ENCODE assay signal across 10 mouse cellular contexts in genomic region chr4:111308572-111309288, GRCm38 (mm10).
DNase-seq lines count a peak whose midpoint lies in the region; ATAC-seq and TF ChIP-seq lines count a peak whose summit lies in the region.
"Had no signal": no experiment of that assay in that cellular context is flagged by ENCODE, and none has a peak within 500 bp of the region (broad histone marks: within the 10 kb centered on the region; RNA-seq: fewer than 3 reads in every experiment).

No protein-coding gene starts in this region.

- TF ChIP-seq EP300 in stomach, postnatal 0 days (optimal IDR thresholded peaks at IDR 0.05): no peak

- H3K4me2 ChIP-seq in intestine, postnatal 0 days (replicated peaks; ENCODE audit: low read depth): no peak overlapping the region
- no peak overlapping the region for H3K4me2 ChIP-seq in intestine, embryonic 16.5 days (ENCODE audit: low read depth, low read length)
- no peak overlapping the region for H3K4me2 ChIP-seq in midbrain, embryonic 14.5 days (ENCODE audit: low read length)
- no peak overlapping the region for H3K4me2 ChIP-seq in midbrain, embryonic 11.5 days
- no peak overlapping the region for H3K4me2 ChIP-seq in stomach, postnatal 0 days (replicated peaks; ENCODE audit: low read depth)
- H3K4me2 ChIP-seq: hindbrain, embryonic 12.5 days had no signal

- peak; percentile 60 for TF ChIP-seq CTCF in intestine, postnatal 0 days (IDR thresholded peaks at IDR 0.05; ENCODE audit: low read depth)
- TF ChIP-seq CTCF in stomach, postnatal 0 days (IDR thresholded peaks at IDR 0.05; ENCODE audit: low read depth): peak; percentile 61
- TF ChIP-seq CTCF in cerebellum, adult 2 months (IDR thresholded peaks at IDR 0.05; ENCODE audit: borderline replicate concordance, insufficient read depth, low read depth, low read length): no peak

- no peak for TF ChIP-seq POLR2A in cerebellum, adult 2 months (IDR thresholded peaks at IDR 0.05; ENCODE audit: borderline replicate concordance, insufficient read depth, low read length)

- H3K9me3 ChIP-seq in intestine, postnatal 0 days (ENCODE audit: control insufficient read depth): no peaks in the 10 kb centered on the region
- no peaks in the 10 kb centered on the region for H3K9me3 ChIP-seq in intestine, embryonic 16.5 days (ENCODE audit: control insufficient read depth, low read length)
- H3K9me3 ChIP-seq in midbrain, embryonic 14.5 days (ENCODE audit: control insufficient read depth, low read length): no peaks in the 10 kb centered on the region
- no peaks in the 10 kb centered on the region for H3K9me3 ChIP-seq in midbrain, embryonic 11.5 days (ENCODE audit: control insufficient read depth, low read length)
- H3K9me3 ChIP-seq in stomach, postnatal 0 days (ENCODE audit: control insufficient read depth, low read length): no peaks in the 10 kb centered on the region
- H3K9me3 ChIP-seq: hindbrain, embryonic 12.5 days had no signal

- no peaks in the 10 kb centered on the region for H3K27me3 ChIP-seq in intestine, postnatal 0 days (replicated peaks; ENCODE audit: control insufficient read depth, insufficient read depth, low read length)
- no peaks in the 10 kb centered on the region for H3K27me3 ChIP-seq in intestine, embryonic 16.5 days (replicated peaks; ENCODE audit: control insufficient read depth, insufficient read depth, low read length)
- no peaks in the 10 kb centered on the region for H3K27me3 ChIP-seq in midbrain, embryonic 14.5 days (ENCODE audit: control insufficient read depth, insufficient read depth, low read length)
- no peaks in the 10 kb centered on the region for H3K27me3 ChIP-seq in midbrain, embryonic 11.5 days (ENCODE audit: control insufficient read depth, insufficient read depth, low read length)
- H3K27me3 ChIP-seq in stomach, postnatal 0 days (ENCODE audit: control insufficient read depth, insufficient read depth, low read length): no peaks in the 10 kb centered on the region
- no peaks in the 10 kb centered on the region for H3K27me3 ChIP-seq in cerebellum, adult 2 months (ENCODE audit: control insufficient read depth, insufficient read depth, low read length)
- H3K27me3 ChIP-seq: hindbrain, embryonic 12.5 days had no signal

- 75% methylated on average over 3 of the region's 3 CpGs for WGBS in intestine, postnatal 0 days
- 75% methylated on average over 3 of the region's 3 CpGs for WGBS in intestine, embryonic 16.5 days
- WGBS in midbrain, embryonic 14.5 days: 77% methylated on average over 3 of the region's 3 CpGs
- 67% methylated on average over 3 of the region's 3 CpGs for WGBS in midbrain, embryonic 11.5 days
- 66% methylated on average over 3 of the region's 3 CpGs for WGBS in stomach, postnatal 0 days
- 74% methylated on average over 3 of the region's 3 CpGs for WGBS in cerebellum, adult 2 months

- H3K9ac ChIP-seq in intestine, postnatal 0 days (ENCODE audit: low read depth, low read length): no peak overlapping the region
- no peak overlapping the region for H3K9ac ChIP-seq in intestine, embryonic 16.5 days (ENCODE audit: low read depth, low read length)
- no peak overlapping the region for H3K9ac ChIP-seq in midbrain, embryonic 14.5 days (replicated peaks; ENCODE audit: low read length)
- H3K9ac ChIP-seq in midbrain, embryonic 11.5 days (ENCODE audit: low read length): no peak overlapping the region
- H3K9ac ChIP-seq in stomach, postnatal 0 days (ENCODE audit: low read length): no peak overlapping the region
- H3K9ac ChIP-seq: hindbrain, embryonic 12.5 days had no signal

- ATAC-seq in intestine, postnatal 0 days: no peak
- ATAC-seq in intestine, embryonic 16.5 days: no peak
- ATAC-seq in midbrain, embryonic 14.5 days (ENCODE audit: low FRiP score, low TSS enrichment): no peak
- ATAC-seq in midbrain, embryonic 11.5 days (ENCODE audit: low FRiP score): no peak
- ATAC-seq in stomach, postnatal 0 days (ENCODE audit: low FRiP score, low TSS enrichment): no peak

- H3K27ac ChIP-seq in intestine, postnatal 0 days (ENCODE audit: low read depth, low read length): no peak overlapping the region
- no peak overlapping the region for H3K27ac ChIP-seq in intestine, embryonic 16.5 days (ENCODE audit: low read length)
- H3K27ac ChIP-seq in midbrain, embryonic 14.5 days (replicated peaks; ENCODE audit: low read depth, low read length): no peak overlapping the region
- H3K27ac ChIP-seq in midbrain, embryonic 11.5 days (ENCODE audit: low read depth, low read length): no peak overlapping the region
- no peak overlapping the region for H3K27ac ChIP-seq in stomach, postnatal 0 days (replicated peaks)
- H3K27ac ChIP-seq in cerebellum, adult 2 months (ENCODE audit: insufficient read depth, low read length): no peak overlapping the region
- H3K27ac ChIP-seq: hindbrain, embryonic 12.5 days had no signal

- H3K4me1 ChIP-seq in intestine, postnatal 0 days (replicated peaks; ENCODE audit: control insufficient read depth, insufficient read depth, low read length): no peaks in the 10 kb centered on the region
- H3K4me1 ChIP-seq in intestine, embryonic 16.5 days (ENCODE audit: control insufficient read depth, insufficient read depth, low read length): no peaks in the 10 kb centered on the region
- H3K4me1 ChIP-seq in midbrain, embryonic 14.5 days (ENCODE audit: control insufficient read depth, insufficient read depth, low read length): no peaks in the 10 kb centered on the region
- H3K4me1 ChIP-seq in midbrain, embryonic 11.5 days (ENCODE audit: control insufficient read depth, insufficient read depth, low read length): no peaks in the 10 kb centered on the region
- no peaks in the 10 kb centered on the region for H3K4me1 ChIP-seq in stomach, postnatal 0 days (replicated peaks; ENCODE audit: control insufficient read depth, insufficient read depth)
- H3K4me1 ChIP-seq in cerebellum, adult 2 months (ENCODE audit: control insufficient read depth, insufficient read depth, low read length): no peaks in the 10 kb centered on the region
- H3K4me1 ChIP-seq: hindbrain, embryonic 12.5 days had no signal

- no peaks in the 10 kb centered on the region for H3K36me3 ChIP-seq in intestine, postnatal 0 days (ENCODE audit: control insufficient read depth, insufficient read depth)
- no peaks in the 10 kb centered on the region for H3K36me3 ChIP-seq in intestine, embryonic 16.5 days (ENCODE audit: control insufficient read depth, insufficient read depth, low read length)
- no peaks in the 10 kb centered on the region for H3K36me3 ChIP-seq in midbrain, embryonic 14.5 days (ENCODE audit: control insufficient read depth, insufficient read depth, low read length)
- no peaks in the 10 kb centered on the region for H3K36me3 ChIP-seq in midbrain, embryonic 11.5 days (ENCODE audit: control insufficient read depth, insufficient read depth, low read length)
- no peaks in the 10 kb centered on the region for H3K36me3 ChIP-seq in stomach, postnatal 0 days (ENCODE audit: control insufficient read depth, insufficient read depth, low read length)
- H3K36me3 ChIP-seq: hindbrain, embryonic 12.5 days had no signal

- DNase-seq in adrenal gland, postnatal 14 days: peak; percentile 11
- no peak for DNase-seq in adrenal gland, postnatal 10 days
- peak; percentile 19 for DNase-seq in midbrain, embryonic 14.5 days
- no peak for DNase-seq in midbrain, embryonic 11.5 days (ENCODE audit: low spot score, missing footprints)
- no peak for DNase-seq in stomach, postnatal 0 days (ENCODE audit: low spot score)
- no peak for DNase-seq in cerebellum, adult 2 months
- DNase-seq: thymus, adult 18-20 months had no signal

- no peak overlapping the region for H3K4me3 ChIP-seq in intestine, postnatal 0 days (ENCODE audit: low read depth, low read length)
- no peak overlapping the region for H3K4me3 ChIP-seq in intestine, embryonic 16.5 days (ENCODE audit: low read length)
- no peak overlapping the region for H3K4me3 ChIP-seq in midbrain, embryonic 14.5 days (replicated peaks; ENCODE audit: low read depth, low read length)
- H3K4me3 ChIP-seq in midbrain, embryonic 11.5 days (ENCODE audit: low read depth, low read length): no peak overlapping the region
- no peak overlapping the region for H3K4me3 ChIP-seq in stomach, postnatal 0 days (ENCODE audit: low read depth, low read length)
- no peak overlapping the region for H3K4me3 ChIP-seq in cerebellum, adult 2 months (replicated peaks; ENCODE audit: insufficient read depth, low read depth, low read length)
- H3K4me3 ChIP-seq: hindbrain, embryonic 12.5 days had no signal

Comparison
In these comparisons a context has a peak if more than half of its experiments do, and no peak if none do; other contexts are left out.
1. DNase-seq: peak in adrenal gland, postnatal 14 days (single experiment) and midbrain, embryonic 14.5 days (single experiment); none in adrenal gland, postnatal 10 days (single experiment), midbrain, embryonic 11.5 days (single experiment), stomach, postnatal 0 days (single experiment) and cerebellum, adult 2 months (0 of 2).